Mouse (Mus musculus): Measurements from ENCODE around the gene Nr1h3.

DNA sequence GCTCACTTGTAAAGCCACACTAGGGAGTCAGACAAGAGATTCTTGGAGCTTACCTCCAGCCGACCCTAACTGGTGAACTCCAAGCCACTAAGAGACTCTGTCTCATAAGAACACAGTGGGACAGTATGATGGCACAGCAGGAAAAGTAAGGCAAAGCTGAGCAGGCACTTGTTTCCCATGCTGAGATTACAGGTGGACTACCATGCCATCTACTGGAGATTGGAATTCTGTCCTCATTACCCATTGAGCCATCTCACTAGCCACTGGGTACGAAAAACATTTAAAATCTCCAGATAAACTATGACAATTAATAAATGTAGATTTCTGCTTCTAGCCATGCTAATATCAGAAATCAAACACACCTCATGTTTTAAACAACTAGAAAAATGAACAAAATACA, 21.0 kb upstream of the Nr1h3 start:
- TF ChIP-seq CTCF (IDR thresholded peaks at IDR 0.05; ENCODE audit: low read depth, low read length) (no peak), TAL1 (conservative IDR thresholded peaks at IDR 0.05; ENCODE audit: low read depth, low read length) (no peak), POLR2AphosphoS5 (IDR thresholded peaks at IDR 0.05; ENCODE audit: insufficient replicate concordance, low read depth, low read length) (no peak), GATA2 (IDR thresholded peaks at IDR 0.05; ENCODE audit: borderline replicate concordance, low read depth, low read length) (no peak), GATA1 (IDR thresholded peaks at IDR 0.05; ENCODE audit: borderline replicate concordance, low read length) (no peak)

Data from G1E (cell line).